Mouse (Mus musculus) gonadal fat pad, adult 2 months (tissue): ENCODE results near the gene Zfp518a. TPM values are rescaled to one million over a fixed set of nuclear protein-coding genes. Genes with fewer than 3 reads are reported as not detected.

ENCODE experiments used
- polyA plus RNA-seq: library from polyadenylated mRNA; depleted of rRNA; stranded (reverse); fragments of >200 nt; gene quantifications from 2 replicates; pipeline ENCODE4 v1.2.3, GENCODE M21; 2012; rRNA removed

Zfp518a gene
- polyA plus RNA-seq, 1 experiment, result 2.0 TPM

Other genes starting within 250 kb of the Zfp518a start
- gene Cc2d2b, start 146.0 kb upstream of the Zfp518a start, polyA plus RNA-seq, result 0.05 and 0.10 TPM in 2 replicates
- 5.1 and 6.9 TPM in 2 replicates for gene Ccnj, start 63.4 kb upstream of the Zfp518a start, polyA plus RNA-seq
- 12.1 and 19.6 TPM in 2 replicates for gene Blnk, start 99.8 kb downstream of the Zfp518a start, polyA plus RNA-seq
- 0.14 TPM in 1 of 2 replicates, not detected in the other for gene Dntt, start 134.6 kb downstream of the Zfp518a start, polyA plus RNA-seq
- not detected in 2 replicates for gene Opalin, start 182.4 kb downstream of the Zfp518a start, polyA plus RNA-seq